Mouse (Mus musculus) G1E (cell line): Measurements from ENCODE around the gene Hacd1.

Experiments used
- CTCF ChIP-seq: IDR thresholded peaks from 2 replicates; pipeline ENCODE4 v1.5.1; 2012; ENCODE audit warnings: low read depth, low read length, inconsistent platforms, mixed read lengths
- GATA1 ChIP-seq: IDR thresholded peaks from 2 replicates; pipeline ENCODE4 v1.6.1; 2012; ENCODE audit warnings: borderline replicate concordance, low read length, inconsistent platforms, mixed read lengths
- GATA2 ChIP-seq: IDR thresholded peaks from 2 replicates; pipeline ENCODE4 v1.6.1; 2012; ENCODE audit warnings: low read depth, low read length, inconsistent platforms, borderline replicate concordance
- POLR2AphosphoS5 ChIP-seq: IDR thresholded peaks from 2 replicates; pipeline ENCODE4 v1.6.1; 2012; ENCODE audit warnings: low read depth, low read length, inconsistent platforms; ENCODE audit not compliant: insufficient replicate concordance
- TAL1 ChIP-seq: conservative IDR thresholded peaks from 2 replicates; pipeline ENCODE4 v1.6.1; 2012; ENCODE audit warnings: low read depth, low read length, inconsistent platforms, mixed read lengths

DNA sequence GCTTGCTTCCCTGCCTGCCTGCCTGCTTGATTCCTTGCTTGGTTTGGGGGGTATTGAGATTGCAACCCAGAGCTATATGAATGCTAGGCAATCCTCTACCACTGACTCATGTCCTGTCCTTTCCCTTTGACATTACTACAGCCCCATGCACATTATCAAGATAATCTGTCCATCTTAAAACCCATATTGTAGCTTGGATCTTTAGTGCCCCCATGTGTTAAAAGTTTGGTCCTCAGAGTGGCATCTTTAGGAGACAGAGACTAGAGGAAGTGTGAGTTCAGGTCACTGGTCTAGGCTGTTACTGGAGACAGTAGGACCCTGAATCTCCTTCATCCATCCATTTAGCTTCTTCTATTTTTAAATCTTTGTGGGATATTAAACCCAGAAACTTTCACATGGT, 123.7 kb downstream of the Hacd1 start:
- TF ChIP-seq CTCF (no peak), TAL1 (no peak), GATA1 (no peak), POLR2AphosphoS5 (no peak), GATA2 (no peak)
